ENCODE assay signal across 11 mouse cellular contexts in the genomic region with DNA sequence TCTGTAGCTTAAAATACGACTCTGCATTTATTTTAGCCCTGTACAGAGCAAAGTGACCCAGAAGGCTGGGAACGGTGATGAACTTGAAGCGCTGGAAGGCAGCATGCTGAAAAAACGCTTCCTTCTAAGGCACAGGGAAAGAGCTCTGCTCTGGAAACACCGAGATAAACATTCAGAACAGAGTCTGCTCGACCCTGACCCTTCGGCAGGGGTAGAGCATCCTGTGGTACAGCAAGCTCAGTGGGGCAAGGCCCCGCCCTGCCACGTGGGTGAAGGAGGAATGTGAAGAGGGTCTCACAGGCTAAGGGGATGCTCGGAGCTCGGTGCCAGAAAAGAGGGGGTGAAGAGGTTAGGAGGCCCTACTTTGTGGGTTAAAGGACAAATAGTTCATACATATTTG. TPM values are rescaled to one million over a fixed set of nuclear protein-coding genes. Genes with fewer than 3 reads are reported as not detected.
DNase-seq lines count a peak whose midpoint lies in the region; ATAC-seq and TF ChIP-seq lines count a peak whose summit lies in the region.
"Had no signal": no experiment of that assay in that cellular context is flagged by ENCODE, and none has a peak within 500 bp of the region (broad histone marks: within the 10 kb centered on the region; RNA-seq: fewer than 3 reads in every experiment).

No protein-coding gene starts in this region.

- peak overlapping the region; percentile 76; the same call in 1 of the 2 replicates for H3K4me2 ChIP-seq in hindbrain, postnatal 0 days (ENCODE audit: low read depth, low read length)
- no peak overlapping the region for H3K4me2 ChIP-seq in hindbrain, embryonic 13.5 days
- H3K4me2 ChIP-seq in embryonic facial prominence, embryonic 14.5 days (ENCODE audit: low read depth, low read length): peak overlapping the region; percentile 60
- H3K4me2 ChIP-seq in liver, postnatal 0 days (ENCODE audit: low read depth, low read length): peak overlapping the region; percentile 80; the same call in 1 of the 2 replicates

- DNase-seq in hindbrain, postnatal 0 days (ENCODE audit: low spot score): no peak
- no peak for DNase-seq in embryonic facial prominence, embryonic 14.5 days (ENCODE audit: low spot score)
- no peak for DNase-seq in liver, postnatal 0 days
- no peak for DNase-seq in right cerebral cortex, adult 2 months (ENCODE audit: low spot score in 2 of 2)
- DNase-seq in Muller cell, postnatal 12 days (ENCODE audit: inconsistent ontology term): no peak
- DNase-seq: adrenal gland, postnatal 14 days; cerebellum, postnatal 10 days; lung, adult 2 months; right cerebral cortex, postnatal 4 days had no signal

- no peak for TF ChIP-seq CTCF in hindbrain, postnatal 0 days (IDR thresholded peaks at IDR 0.05; ENCODE audit: low read depth)
- TF ChIP-seq CTCF in cortical plate, adult 2 months (IDR thresholded peaks at IDR 0.05; ENCODE audit: extremely low read depth, insufficient read depth, low read length): no peak
- TF ChIP-seq CTCF in liver, postnatal 0 days (IDR thresholded peaks at IDR 0.05; ENCODE audit: low read depth): no peak

- no peaks in the 10 kb centered on the region for H3K36me3 ChIP-seq in hindbrain, postnatal 0 days (ENCODE audit: insufficient read depth, low read length)
- H3K36me3 ChIP-seq in hindbrain, embryonic 13.5 days: no peaks in the 10 kb centered on the region
- H3K36me3 ChIP-seq in embryonic facial prominence, embryonic 14.5 days (ENCODE audit: control insufficient read depth, insufficient read depth, low read length): no peaks in the 10 kb centered on the region
- H3K36me3 ChIP-seq in liver, postnatal 0 days (replicated peaks; ENCODE audit: insufficient read depth, low read length): no peaks in the 10 kb centered on the region

- no peaks in the 10 kb centered on the region for H3K27me3 ChIP-seq in hindbrain, postnatal 0 days (ENCODE audit: insufficient read depth, low read length)
- no peaks in the 10 kb centered on the region for H3K27me3 ChIP-seq in hindbrain, embryonic 13.5 days
- H3K27me3 ChIP-seq in embryonic facial prominence, embryonic 14.5 days (replicated peaks; ENCODE audit: control insufficient read depth, insufficient read depth, low read length): no peaks in the 10 kb centered on the region
- H3K27me3 ChIP-seq in liver, postnatal 0 days (ENCODE audit: insufficient read depth, low read length): no peaks in the 10 kb centered on the region

- no peak overlapping the region for H3K9ac ChIP-seq in hindbrain, postnatal 0 days (replicated peaks; ENCODE audit: low read length)
- no peak overlapping the region for H3K9ac ChIP-seq in hindbrain, embryonic 13.5 days
- H3K9ac ChIP-seq in embryonic facial prominence, embryonic 14.5 days (ENCODE audit: low read depth, low read length): peak overlapping the region; percentile 42; the same call in 1 of the 2 replicates
- no peak overlapping the region for H3K9ac ChIP-seq in liver, postnatal 0 days (replicated peaks)

- TF ChIP-seq EP300 in liver, postnatal 0 days (IDR thresholded peaks at IDR 0.05; ENCODE audit: low read depth): no peak

- H3K27ac ChIP-seq in hindbrain, postnatal 0 days: no peak overlapping the region
- no peak overlapping the region for H3K27ac ChIP-seq in hindbrain, embryonic 13.5 days
- H3K27ac ChIP-seq in cortical plate, adult 2 months (ENCODE audit: insufficient read depth, low read length): no peak overlapping the region
- H3K27ac ChIP-seq in embryonic facial prominence, embryonic 14.5 days (replicated peaks; ENCODE audit: low read depth, low read length): no peak overlapping the region
- no peak overlapping the region for H3K27ac ChIP-seq in liver, postnatal 0 days (ENCODE audit: low read depth)

- no peaks in the 10 kb centered on the region for H3K4me1 ChIP-seq in hindbrain, postnatal 0 days (ENCODE audit: insufficient read depth, low read length)
- H3K4me1 ChIP-seq in hindbrain, embryonic 13.5 days (replicated peaks): peaks cover 19% of the 10 kb centered on the region
- H3K4me1 ChIP-seq in cortical plate, adult 2 months (ENCODE audit: control insufficient read depth, insufficient read depth, low read length): peaks cover 11% of the 10 kb centered on the region
- H3K4me1 ChIP-seq in embryonic facial prominence, embryonic 14.5 days (ENCODE audit: control insufficient read depth, insufficient read depth, low read length): peaks cover 12% of the 10 kb centered on the region; the same call in 1 of the 2 replicates
- H3K4me1 ChIP-seq in liver, postnatal 0 days (ENCODE audit: insufficient read depth): peaks cover 19% of the 10 kb centered on the region

- no peak for TF ChIP-seq POLR2A in cortical plate, adult 2 months (IDR thresholded peaks at IDR 0.05; ENCODE audit: extremely low read depth, insufficient read depth, low read length)

- ATAC-seq in hindbrain, postnatal 0 days: no peak
- ATAC-seq in hindbrain, embryonic 13.5 days (ENCODE audit: low FRiP score): no peak
- ATAC-seq in embryonic facial prominence, embryonic 14.5 days (ENCODE audit: low read depth): no peak
- ATAC-seq in liver, postnatal 0 days: no peak

- H3K9me3 ChIP-seq in hindbrain, postnatal 0 days (ENCODE audit: low read length): no peaks in the 10 kb centered on the region
- H3K9me3 ChIP-seq in hindbrain, embryonic 13.5 days: no peaks in the 10 kb centered on the region
- H3K9me3 ChIP-seq in embryonic facial prominence, embryonic 14.5 days (ENCODE audit: control insufficient read depth, low read length): no peaks in the 10 kb centered on the region
- no peaks in the 10 kb centered on the region for H3K9me3 ChIP-seq in liver, postnatal 0 days (ENCODE audit: low read length)

- H3K4me3 ChIP-seq in hindbrain, postnatal 0 days (ENCODE audit: low read length): no peak overlapping the region
- no peak overlapping the region for H3K4me3 ChIP-seq in hindbrain, embryonic 13.5 days
- H3K4me3 ChIP-seq in cortical plate, adult 2 months (ENCODE audit: insufficient read depth, low read length): peak overlapping the region; percentile 46; the same call in 1 of the 2 replicates
- 0 out of 2 replicates have a peak overlapping the region, but pooled peaks have one; percentile 81 for H3K4me3 ChIP-seq in embryonic facial prominence, embryonic 14.5 days (ENCODE audit: low read depth, low read length)
- H3K4me3 ChIP-seq in liver, postnatal 0 days (ENCODE audit: low read depth, low read length): peak overlapping the region; percentile 71; the same call in 1 of the 2 replicates

- WGBS in hindbrain, postnatal 0 days: 50% methylated on average over 11 of the region's 11 CpGs
- 41% methylated on average over 11 of the region's 11 CpGs for WGBS in hindbrain, embryonic 13.5 days
- 32% methylated on average over 11 of the region's 11 CpGs for WGBS in embryonic facial prominence, embryonic 14.5 days
- 41% methylated on average over 11 of the region's 11 CpGs for WGBS in liver, postnatal 0 days (ENCODE audit: insufficient replicate concordance)

RNA-seq across cellular contexts. Expression of a gene that starts 1.6 kb away (rescaled TPM):
- total RNA-seq in hindbrain, postnatal 0 days (2014; rRNA removed): 12.8 and 13.3 TPM in 2 replicates
- polyA plus RNA-seq in hindbrain, postnatal 0 days (2015; fragmentation: Nextera tagmentation; extraction: Ambion mirVana): 6.5 and 7.1 TPM in 2 replicates
- polyA plus RNA-seq in hindbrain, embryonic 13.5 days (2015; fragmentation: Nextera tagmentation; extraction: Ambion mirVana): 9.2 and 10.8 TPM in 2 replicates
- polyA plus RNA-seq in cortical plate, adult 2 months (2012; rRNA removed): 11.4 and 11.5 TPM in 2 replicates
- polyA plus RNA-seq in embryonic facial prominence, embryonic 14.5 days (2014; fragmentation: Nextera tagmentation; extraction: Ambion mirVana): 15.3 and 18.8 TPM in 2 replicates
- 4.0 and 4.8 TPM in 2 replicates for polyA plus RNA-seq in liver, postnatal 0 days (2015; fragmentation: Nextera tagmentation; extraction: Ambion mirVana)

RNA-seq across cellular contexts. Expression of a gene that starts 48.0 kb away (rescaled TPM):
- 0.43 and 0.84 TPM in 2 replicates for total RNA-seq in hindbrain, postnatal 0 days (2014; rRNA removed)
- polyA plus RNA-seq in hindbrain, postnatal 0 days (2015; fragmentation: Nextera tagmentation; extraction: Ambion mirVana): 0.43 and 0.58 TPM in 2 replicates
- 0.32 and 0.48 TPM in 2 replicates for polyA plus RNA-seq in hindbrain, embryonic 13.5 days (2015; fragmentation: Nextera tagmentation; extraction: Ambion mirVana)
- polyA plus RNA-seq in cortical plate, adult 2 months (2012; rRNA removed): 0.06 and 0.31 TPM in 2 replicates
- 0.22 and 0.33 TPM in 2 replicates for polyA plus RNA-seq in embryonic facial prominence, embryonic 14.5 days (2014; fragmentation: Nextera tagmentation; extraction: Ambion mirVana)
- polyA plus RNA-seq in liver, postnatal 0 days (2015; fragmentation: Nextera tagmentation; extraction: Ambion mirVana): 110 and 118 TPM in 2 replicates

Comparison
In these comparisons a context has a peak if more than half of its experiments do, and no peak if none do; other contexts are left out.
1. H3K4me3 ChIP-seq: peak in cortical plate, adult 2 months (single experiment), embryonic facial prominence, embryonic 14.5 days (single experiment) and liver, postnatal 0 days (single experiment); none in hindbrain, postnatal 0 days (single experiment) and hindbrain, embryonic 13.5 days (single experiment).
2. RNA of a gene that starts 48.0 kb away (polyA plus RNA-seq): 110 to 118 TPM in liver, postnatal 0 days; 0.43 to 0.58 TPM in hindbrain, postnatal 0 days, 0.22 to 0.33 TPM in embryonic facial prominence, embryonic 14.5 days, 0.32 to 0.48 TPM in hindbrain, embryonic 13.5 days and 0.06 to 0.31 TPM in cortical plate, adult 2 months; every median in the first group is over 10 times any median in the second.